Mouse (Mus musculus): ENCODE results near the gene Zfp511.

GRCm38 (mm10) chr7:140004666-140005065 lies 31.5 kb upstream of the Zfp511 start:
- TF ChIP-seq GATA1 (IDR thresholded peaks at IDR 0.05; ENCODE audit: low read length) (no peak), TAL1 (IDR thresholded peaks at IDR 0.05; ENCODE audit: low read length) (no peak)

All from erythroblast, embryonic 14.5 days (primary cell).